Mouse (Mus musculus): ENCODE results near the gene Slc16a14. TPM values are rescaled to one million over a fixed set of nuclear protein-coding genes. Genes with fewer than 3 reads are reported as not detected.

Slc16a14 gene
- total RNA-seq, 2 experiments from 2014 or later: 27.8 to 28.4 TPM

GRCm38 (mm10) chr1:84912571-84912970, 22.4 kb downstream of the Slc16a14 start:
- intact Hi-C loops (cut with DNase I): no loop called here
- no peak for DNase-seq

GRCm38 (mm10) chr1:84910177-84910804, 24.6 kb downstream of the Slc16a14 start:
- intact Hi-C loops (cut with DNase I): no loop called here
- no peak for DNase-seq

GRCm38 (mm10) chr1:84904467-84904866, 30.5 kb downstream of the Slc16a14 start:
- no peak for DNase-seq
- intact Hi-C loops (cut with DNase I): no loop called here

GRCm38 (mm10) chr1:84899156-84899555, 35.8 kb downstream of the Slc16a14 start:
- intact Hi-C loops (cut with DNase I): no loop called here
- no peak for DNase-seq

GRCm38 (mm10) chr1:84897364-84897763, 37.6 kb downstream of the Slc16a14 start:
- intact Hi-C loops (cut with DNase I): no loop called here
- DNase-seq: no peak

- intact Hi-C loops (cut with DNase I): no loop called here
- no peak for DNase-seq
These were observed 43.2 kb downstream of the Slc16a14 start for GRCm38 (mm10) chr1:84891746-84892145.

- intact Hi-C loops (cut with DNase I): no loop called here
- DNase-seq: no peak
These were observed 44.4 kb downstream of the Slc16a14 start for GRCm38 (mm10) chr1:84890503-84890902.

- peak; percentile 5 for DNase-seq
- intact Hi-C loops (cut with DNase I): no loop called here
These were observed 44.9 kb downstream of the Slc16a14 start for GRCm38 (mm10) chr1:84890005-84890393.

GRCm38 (mm10) chr1:84889330-84890004, 45.5 kb downstream of the Slc16a14 start:
- intact Hi-C loops (cut with DNase I): no loop called here
- no peak for DNase-seq

- intact Hi-C loops (cut with DNase I): no loop called here
These were observed 49.0 kb downstream of the Slc16a14 start for GRCm38 (mm10) chr1:84885921-84886320.

GRCm38 (mm10) chr1:84885174-84885573, 49.8 kb downstream of the Slc16a14 start:
- intact Hi-C loops (cut with DNase I): no loop called here
- DNase-seq: no peak

More at GRCm38 (mm10) chr1:84885921-84886320, 49.0 kb downstream of the Slc16a14 start:
- DNase-seq: no peak

GRCm38 (mm10) chr1:84883889-84884288, 51.0 kb downstream of the Slc16a14 start:
- intact Hi-C loops (cut with DNase I): no loop called here

GRCm38 (mm10) chr1:84882937-84883336, 52.0 kb downstream of the Slc16a14 start:
- DNase-seq: no peak
- intact Hi-C loops (cut with DNase I): no loop called here

More at GRCm38 (mm10) chr1:84883889-84884288, 51.0 kb downstream of the Slc16a14 start:
- no peak for DNase-seq

GRCm38 (mm10) chr1:84882066-84882532, 52.8 kb downstream of the Slc16a14 start:
- DNase-seq: no peak
- intact Hi-C loops (cut with DNase I): no loop called here

GRCm38 (mm10) chr1:84881248-84882065, 53.5 kb downstream of the Slc16a14 start:
- intact Hi-C loops (cut with DNase I): no loop called here
- DNase-seq: no peak

GRCm38 (mm10) chr1:84879571-84880120, 55.3 kb downstream of the Slc16a14 start:
- DNase-seq: no peak
- intact Hi-C loops (cut with DNase I): no loop called here

- no peak for DNase-seq
- intact Hi-C loops (cut with DNase I): no loop called here
These were observed 57.3 kb downstream of the Slc16a14 start for GRCm38 (mm10) chr1:84877590-84877989.

- no peak for DNase-seq
- intact Hi-C loops (cut with DNase I): no loop called here
These were observed 62.0 kb downstream of the Slc16a14 start for GRCm38 (mm10) chr1:84872939-84873338.

GRCm38 (mm10) chr1:84872105-84872504, 62.8 kb downstream of the Slc16a14 start:
- intact Hi-C loops (cut with DNase I): no loop called here

GRCm38 (mm10) chr1:84871131-84871530, 63.8 kb downstream of the Slc16a14 start:
- intact Hi-C loops (cut with DNase I): no loop called here
- no peak for DNase-seq

More at GRCm38 (mm10) chr1:84872105-84872504, 62.8 kb downstream of the Slc16a14 start:
- no peak for DNase-seq

- intact Hi-C loops (cut with DNase I): no loop called here
- no peak for DNase-seq
These were observed 65.4 kb downstream of the Slc16a14 start for GRCm38 (mm10) chr1:84869498-84869897.

Measured in left cerebral cortex, postnatal 4 days (tissue).